Mouse (Mus musculus): ENCODE measurements around the gene Tshz2.

GRCm38 (mm10) chr2:169632338-169633151 is at the start of gene Tshz2:
- TF ChIP-seq CTCF (IDR thresholded peaks at IDR 0.05; ENCODE audit: extremely low read depth, insufficient read length, insufficient replicate concordance, low read depth, low read length) (no peak), POLR2A (IDR thresholded peaks at IDR 0.05; ENCODE audit: low read depth, low read length) (no peak)

All from small intestine, adult 2 months (tissue).